Mouse (Mus musculus): ENCODE measurements around the gene Tbc1d2b.

GRCm38 (mm10) chr9:90173330-90173729 is 97.3 kb downstream of the Tbc1d2b start:
- TF ChIP-seq GATA1 (IDR thresholded peaks at IDR 0.05; ENCODE audit: low read length), result no peak
- TF ChIP-seq TAL1 (IDR thresholded peaks at IDR 0.05; ENCODE audit: low read length), result no peak

Data from erythroblast, embryonic 14.5 days (primary cell).